Mouse (Mus musculus) CD4-positive helper T cell, adult 2 months (primary cell): ENCODE measurements around the gene Gm36245.
"Not testable (repeated sequence)": the region's sequence is repeated elsewhere in the genome, so short reads cannot be mapped to it uniquely, and the experiment has no call there.

Experiments
- DNase-seq: peaks from one replicate; pipeline ENCODE4 v3.0.0-alpha.2; 2012; ENCODE audit warnings: low read depth, missing footprints, low spot score

The Gm36245 gene

GRCm38 (mm10) chr15:77598958-77599357 lies at the start of gene Gm36245:
Gene Gm36245, plus strand, starts transcription at chr15:77599258.
- DNase-seq: no peak

GRCm38 (mm10) chr15:77561792-77562191 lies 37.3 kb upstream of the Gm36245 start, which contains the start of gene 1700025B11Rik:
Gene 1700025B11Rik, minus strand, starts transcription at chr15:77561892.
- DNase-seq: no peak

- no peak for DNase-seq
Measured at GRCm38 (mm10) chr15:77563219-77563618, 35.8 kb upstream of the Gm36245 start.

GRCm38 (mm10) chr15:77578801-77579200 lies 20.3 kb upstream of the Gm36245 start:
- no peak for DNase-seq

GRCm38 (mm10) chr15:77579311-77579710 lies 19.7 kb upstream of the Gm36245 start:
- no peak for DNase-seq

GRCm38 (mm10) chr15:77581681-77582080 lies 17.4 kb upstream of the Gm36245 start:
- no peak for DNase-seq

GRCm38 (mm10) chr15:77587026-77587425 lies 12.0 kb upstream of the Gm36245 start:
- DNase-seq: no peak

GRCm38 (mm10) chr15:77588981-77589380 lies 10.1 kb upstream of the Gm36245 start:
- no peak for DNase-seq

GRCm38 (mm10) chr15:77590881-77591280 lies 8.2 kb upstream of the Gm36245 start:
- no peak for DNase-seq

GRCm38 (mm10) chr15:77593557-77593956 lies 5.5 kb upstream of the Gm36245 start:
- no peak for DNase-seq

- DNase-seq: no peak
Measured at GRCm38 (mm10) chr15:77595961-77596360, 3.1 kb upstream of the Gm36245 start, which contains the start of gene Apol10b. Gene Apol10b, minus strand, starts transcription at chr15:77596125.

- DNase-seq: no peak
Measured at GRCm38 (mm10) chr15:77598429-77598828, 629 bp upstream of the Gm36245 start.

GRCm38 (mm10) chr15:77606069-77606468 lies 7.0 kb downstream of the Gm36245 start:
- no peak for DNase-seq

GRCm38 (mm10) chr15:77624710-77625109 lies 25.7 kb downstream of the Gm36245 start:
- DNase-seq: peak; percentile 26

GRCm38 (mm10) chr15:77626471-77626870 lies 27.4 kb downstream of the Gm36245 start:
- not testable (repeated sequence) for DNase-seq

- not testable (repeated sequence) for DNase-seq
Measured at GRCm38 (mm10) chr15:77628647-77629046, 29.6 kb downstream of the Gm36245 start.

- not testable (repeated sequence) for DNase-seq
Measured at GRCm38 (mm10) chr15:77629822-77630221, 30.8 kb downstream of the Gm36245 start.

GRCm38 (mm10) chr15:77643176-77643575 lies 44.1 kb downstream of the Gm36245 start, which contains the start of gene Apol11b:
Gene Apol11b, minus strand, starts transcription at chr15:77643286.
- not testable (repeated sequence) for DNase-seq

- not testable (repeated sequence) for DNase-seq
Measured at GRCm38 (mm10) chr15:77651143-77651542, 52.1 kb downstream of the Gm36245 start.
